Mouse (Mus musculus) forebrain, embryonic 10.5 days (tissue): ENCODE data around the gene Cnih3. TPM values are rescaled to one million over a fixed set of nuclear protein-coding genes. Genes with fewer than 3 reads are reported as not detected.

Source experiments
- DNase-seq: peaks from one replicate; pipeline ENCODE4 v3.0.0-alpha.2; 2017; ENCODE audit warnings: low spot score; ENCODE audit errors: extremely low spot score
- H3K27ac ChIP-seq: fragments of 300-500 bp; sonication (generic); 2 replicates; pipeline ENCODE4 v1.5.1; 2016; ENCODE audit warnings: mild to moderate bottlenecking
- H3K27me3 ChIP-seq: fragments of 300-500 bp; sonication (generic); 2 replicates; pipeline ENCODE4 v1.6.1; 2016; ENCODE audit warnings: mild to moderate bottlenecking; ENCODE audit not compliant: poor library complexity, severe bottlenecking
- H3K36me3 ChIP-seq: fragments of 300-500 bp; sonication (generic); replicated peaks from 2 replicates; pipeline ENCODE4 v1.6.1; 2016; ENCODE audit warnings: mild to moderate bottlenecking, moderate library complexity
- H3K4me1 ChIP-seq: fragments of 300-500 bp; sonication (generic); 2 replicates; pipeline ENCODE4 v1.6.1; 2016
- H3K4me3 ChIP-seq: fragments of 300-500 bp; sonication (generic); 2 replicates; pipeline ENCODE4 v1.5.1; 2016; ENCODE audit warnings: mild to moderate bottlenecking, moderate library complexity
- H3K9me3 ChIP-seq: fragments of 300-500 bp; sonication (generic); 2 replicates; pipeline ENCODE4 v1.6.1; 2016; ENCODE audit warnings: mild to moderate bottlenecking, moderate library complexity
- WGBS: fragments of 180-500 bp; shearing (Covaris S2); methylation state at CpG from one replicate; pipeline ENCODE4 v1.1.7; 2016; 5-methylcytosine and 5-hydroxymethylcytosine counted together
- polyA plus RNA-seq: library from polyadenylated mRNA; unstranded; fragments of >200 nt; fragmentation: Nextera tagmentation; extraction: Ambion mirVana; gene quantifications from 2 replicates; pipeline ENCODE4 v1.2.1, GENCODE M21; 2016

Cnih3 gene
- polyA plus RNA-seq, 1 experiment from 2014 or later: 1.3 TPM

GRCm38 (mm10) chr1:181389264-181389663 is 36.8 kb downstream of the Cnih3 start:
- Histone ChIP-seq H3K27me3 (no peaks in the 10 kb centered on the region), H3K9me3 (peaks cover 5% of the 10 kb centered on the region; the same call in 1 of the 2 replicates), H3K27ac (no peak overlapping the region), H3K4me3 (no peak overlapping the region), H3K4me1 (0 out of 2 replicates have a peak, but pooled peaks cover 5% of the 10 kb centered on the region), H3K36me3 (no peaks in the 10 kb centered on the region)
- no peak for DNase-seq
- WGBS: 90% methylated on average over 2 of the region's 2 CpGs

- Histone ChIP-seq H3K4me3 (no peak overlapping the region), H3K27ac (no peak overlapping the region), H3K4me1 (0 out of 2 replicates have a peak, but pooled peaks cover 5% of the 10 kb centered on the region), H3K9me3 (peaks cover 5% of the 10 kb centered on the region; the same call in 1 of the 2 replicates), H3K36me3 (no peaks in the 10 kb centered on the region), H3K27me3 (no peaks in the 10 kb centered on the region)
- 91% methylated on average over 2 of the region's 2 CpGs for WGBS
- DNase-seq: no peak
These were observed 40.1 kb downstream of the Cnih3 start for GRCm38 (mm10) chr1:181392489-181392888.

DNA sequence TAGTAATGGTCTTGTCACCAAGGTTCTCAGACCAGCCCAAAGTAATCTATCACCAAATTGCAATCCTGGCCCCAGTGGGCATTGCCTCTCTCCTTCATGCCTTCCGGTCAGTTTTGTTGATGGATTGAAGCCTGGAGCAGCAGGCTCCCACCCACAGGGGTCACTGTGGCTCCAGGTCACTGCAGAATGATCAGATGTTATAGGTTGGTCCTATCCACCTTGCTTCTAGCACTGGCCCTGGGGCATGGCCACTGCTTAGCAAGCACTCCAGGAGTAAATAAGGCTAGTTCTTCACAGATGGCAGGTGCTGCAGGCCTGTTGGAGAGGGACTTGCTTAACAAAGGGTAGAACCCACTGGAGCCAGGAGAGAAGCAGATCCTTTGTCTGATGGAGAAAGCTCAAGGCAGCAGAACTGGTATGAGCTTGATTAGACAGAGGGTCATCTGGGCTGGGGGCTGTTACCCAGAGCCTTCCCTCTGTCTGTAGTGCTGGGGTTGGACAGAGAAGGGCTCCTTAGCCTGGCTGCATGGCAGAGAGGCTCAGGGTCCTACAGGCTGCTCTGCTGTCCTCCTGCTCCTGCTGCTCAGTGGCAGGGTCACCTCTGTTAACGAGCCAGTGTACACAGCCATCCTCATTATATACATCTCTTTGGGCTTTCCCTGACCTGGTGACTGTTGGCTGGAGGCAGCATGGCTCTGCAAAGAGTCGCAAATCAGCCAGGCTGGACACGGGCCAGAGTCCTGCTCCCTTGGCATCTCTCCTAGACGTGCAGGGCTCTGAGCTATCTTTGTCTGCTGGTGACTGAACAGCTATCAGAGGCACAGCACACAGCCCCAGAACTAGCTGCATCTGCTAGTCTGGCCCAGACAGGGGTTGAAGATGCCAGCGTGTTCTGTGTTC is 41.1 kb downstream of the Cnih3 start:
- 75% methylated on average over 6 of the region's 6 CpGs for WGBS
- H3K27ac ChIP-seq: 0 out of 2 replicates have a peak overlapping the region, but pooled peaks have one; percentile 13
- no peaks in the 10 kb centered on the region for H3K27me3 ChIP-seq
- H3K9me3 ChIP-seq: peaks cover 5% of the 10 kb centered on the region; the same call in 1 of the 2 replicates
- H3K4me1 ChIP-seq: 0 out of 2 replicates have a peak, but pooled peaks cover 5% of the 10 kb centered on the region
- H3K4me3 ChIP-seq: no peak overlapping the region
- no peak for DNase-seq
- H3K36me3 ChIP-seq: no peaks in the 10 kb centered on the region

GRCm38 (mm10) chr1:181395234-181395828 is 42.9 kb downstream of the Cnih3 start:
- H3K4me1 ChIP-seq: 0 out of 2 replicates have a peak, but pooled peaks cover 5% of the 10 kb centered on the region
- no peaks in the 10 kb centered on the region for H3K9me3 ChIP-seq
- no peak overlapping the region for H3K4me3 ChIP-seq
- H3K27me3 ChIP-seq: no peaks in the 10 kb centered on the region
- DNase-seq: no peak
- no peaks in the 10 kb centered on the region for H3K36me3 ChIP-seq
- no peak overlapping the region for H3K27ac ChIP-seq
- 92% methylated on average over 6 of the region's 6 CpGs for WGBS

- Histone ChIP-seq H3K4me1 (no peaks in the 10 kb centered on the region), H3K36me3 (no peaks in the 10 kb centered on the region), H3K27me3 (no peaks in the 10 kb centered on the region), H3K27ac (no peak overlapping the region), H3K9me3 (no peaks in the 10 kb centered on the region), H3K4me3 (no peak overlapping the region)
- 95% methylated on average over 3 of the region's 3 CpGs for WGBS
- no peak for DNase-seq
These were observed 46.8 kb downstream of the Cnih3 start for GRCm38 (mm10) chr1:181399179-181399578.

DNA sequence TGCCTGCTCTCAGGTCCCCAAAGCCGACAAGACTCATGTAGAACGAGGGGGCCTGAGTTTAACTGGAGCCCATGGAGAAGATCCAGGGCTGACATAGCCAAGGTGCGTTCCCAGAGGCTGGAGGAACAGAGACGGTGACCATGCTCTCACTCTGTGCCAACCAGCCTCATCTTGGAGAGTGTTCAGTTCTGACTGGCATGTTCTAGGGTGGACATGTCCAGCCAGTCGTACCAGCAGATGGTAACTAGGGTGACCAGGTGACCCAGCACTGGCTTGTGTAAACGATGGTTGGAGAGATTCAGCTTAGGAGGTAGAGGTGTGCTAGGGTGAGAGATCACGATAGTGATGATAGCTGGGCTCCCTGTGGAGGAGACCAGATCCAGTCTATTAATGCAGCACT is 50.6 kb downstream of the Cnih3 start:
- Histone ChIP-seq H3K4me1 (no peaks in the 10 kb centered on the region), H3K9me3 (no peaks in the 10 kb centered on the region), H3K27ac (no peak overlapping the region), H3K36me3 (no peaks in the 10 kb centered on the region), H3K4me3 (no peak overlapping the region), H3K27me3 (no peaks in the 10 kb centered on the region)
- WGBS: 91% methylated on average over 7 of the region's 7 CpGs
- DNase-seq: no peak

DNA sequence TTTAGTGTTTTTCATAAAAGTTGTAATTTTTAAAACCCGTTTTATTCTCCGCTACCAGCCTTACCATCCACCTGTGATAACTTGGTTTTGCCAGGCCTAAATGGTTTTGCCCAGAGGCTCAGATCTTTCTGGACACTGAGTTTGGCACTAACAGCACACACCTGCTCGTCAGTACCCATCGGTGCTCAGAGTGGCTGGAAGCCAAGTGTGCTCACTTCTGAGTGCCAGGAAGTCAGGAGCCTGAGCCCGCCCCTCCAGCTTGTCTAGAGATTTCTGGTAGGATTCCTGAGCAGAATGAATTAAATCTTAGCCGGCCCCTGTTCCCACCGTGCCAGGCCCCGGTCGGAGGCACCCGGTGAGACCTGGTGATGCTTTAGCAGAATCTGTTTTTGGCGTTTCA is 54.9 kb downstream of the Cnih3 start:
- no peak overlapping the region for H3K4me3 ChIP-seq
- 90% methylated on average over 11 of the region's 11 CpGs for WGBS
- no peak overlapping the region for H3K27ac ChIP-seq
- H3K4me1 ChIP-seq: no peaks in the 10 kb centered on the region
- H3K27me3 ChIP-seq: no peaks in the 10 kb centered on the region
- H3K9me3 ChIP-seq: no peaks in the 10 kb centered on the region
- DNase-seq: no peak
- no peaks in the 10 kb centered on the region for H3K36me3 ChIP-seq

DNA sequence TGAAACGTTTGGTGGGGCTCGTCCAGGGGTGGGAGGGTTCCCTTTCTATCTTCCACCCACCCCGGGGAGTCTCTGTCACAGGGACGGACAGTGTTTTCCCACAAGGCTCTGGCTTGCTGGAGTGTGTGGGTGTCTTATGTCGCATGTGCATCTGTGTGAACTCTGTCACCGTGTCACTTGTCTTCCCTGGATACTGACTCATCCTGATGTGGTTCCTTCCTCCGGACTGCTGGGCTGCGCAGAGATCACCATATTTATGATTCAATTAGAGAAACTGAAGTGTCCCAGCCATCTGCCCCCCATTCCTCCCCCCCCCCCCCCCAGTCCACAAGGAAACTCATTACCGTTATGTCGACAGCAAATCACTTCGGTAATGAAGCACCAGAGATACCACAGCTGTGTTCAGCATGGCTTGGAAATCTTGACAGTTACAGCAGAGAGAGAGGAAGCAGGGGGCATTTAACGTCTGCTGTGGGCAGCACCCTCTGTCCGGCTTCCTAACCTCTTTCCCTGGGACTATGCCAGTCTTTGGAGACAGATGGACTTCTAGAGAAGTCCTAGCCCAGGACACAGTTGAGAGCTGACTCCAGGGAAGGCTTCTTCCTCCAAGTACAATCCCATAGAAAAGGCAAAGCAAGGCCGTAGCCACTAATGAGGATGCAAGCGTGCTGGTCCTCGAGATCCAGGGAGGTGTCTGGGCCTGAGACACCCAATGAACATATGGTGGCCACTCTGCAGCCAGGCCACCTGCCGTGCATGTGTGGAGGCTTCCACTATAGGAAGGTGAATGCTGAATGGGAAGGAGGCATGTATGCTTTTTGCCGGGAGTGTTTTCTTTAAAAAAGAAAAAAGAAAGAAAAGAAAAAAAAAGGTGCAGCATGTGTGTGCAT is 55.9 kb downstream of the Cnih3 start:
- Histone ChIP-seq H3K9me3 (no peaks in the 10 kb centered on the region), H3K4me3 (no peak overlapping the region), H3K27me3 (no peaks in the 10 kb centered on the region), H3K4me1 (no peaks in the 10 kb centered on the region), H3K27ac (no peak overlapping the region), H3K36me3 (no peaks in the 10 kb centered on the region)
- WGBS: 89% methylated on average over 18 of the region's 18 CpGs
- DNase-seq: no peak

DNA sequence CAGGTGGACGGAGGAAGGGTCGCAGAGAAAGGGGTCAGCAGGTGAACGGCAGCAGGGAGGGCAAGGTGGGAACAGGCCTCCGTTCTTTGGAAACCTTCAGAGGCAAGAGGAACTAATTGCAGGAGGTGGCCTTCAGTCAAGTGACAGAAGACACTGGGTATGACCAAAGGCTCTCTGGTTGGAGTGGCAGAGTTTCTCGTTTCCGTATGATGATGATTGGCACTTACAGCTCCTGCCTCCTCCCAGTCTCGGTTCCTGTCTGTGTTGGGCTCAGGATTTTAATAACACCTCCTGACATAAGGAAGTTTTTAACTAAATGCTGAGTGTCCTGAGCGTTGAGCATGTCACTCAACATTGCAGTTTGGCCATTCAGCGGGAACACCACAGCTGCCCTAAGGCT is 57.3 kb downstream of the Cnih3 start:
- H3K4me3 ChIP-seq: no peak overlapping the region
- H3K27me3 ChIP-seq: no peaks in the 10 kb centered on the region
- no peak overlapping the region for H3K27ac ChIP-seq
- no peaks in the 10 kb centered on the region for H3K9me3 ChIP-seq
- no peaks in the 10 kb centered on the region for H3K4me1 ChIP-seq
- no peaks in the 10 kb centered on the region for H3K36me3 ChIP-seq
- no peak for DNase-seq
- WGBS: 87% methylated on average over 9 of the region's 9 CpGs

GRCm38 (mm10) chr1:181410647-181411254 is 58.3 kb downstream of the Cnih3 start:
- Histone ChIP-seq H3K36me3 (no peaks in the 10 kb centered on the region), H3K4me1 (no peaks in the 10 kb centered on the region), H3K27me3 (no peaks in the 10 kb centered on the region), H3K27ac (no peak overlapping the region), H3K4me3 (no peak overlapping the region), H3K9me3 (no peaks in the 10 kb centered on the region)
- 83% methylated on average over 8 of the region's 8 CpGs for WGBS
- DNase-seq: no peak

DNA sequence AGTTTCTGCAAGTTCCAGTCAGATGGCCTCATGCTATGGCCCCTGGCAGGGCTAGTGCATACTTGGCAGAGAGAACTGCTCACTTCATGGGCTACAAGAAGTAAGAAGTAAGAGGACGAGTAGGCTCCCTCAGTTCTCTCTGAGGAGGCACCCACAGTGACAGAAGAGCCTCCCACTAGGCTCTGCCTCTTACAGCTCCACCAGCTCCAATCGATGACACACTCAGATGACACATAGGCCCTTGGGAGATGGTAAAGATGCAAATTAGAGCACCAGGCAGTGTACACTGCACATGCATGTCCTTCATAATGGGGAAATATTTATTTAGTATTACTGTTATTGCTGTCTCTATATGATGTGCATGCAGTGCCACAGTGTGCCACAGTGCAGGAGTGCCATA is 62.6 kb downstream of the Cnih3 start:
- WGBS: 79% methylated on average over 2 of the region's 2 CpGs
- DNase-seq: no peak
- H3K9me3 ChIP-seq: no peaks in the 10 kb centered on the region
- H3K36me3 ChIP-seq: no peaks in the 10 kb centered on the region
- H3K27ac ChIP-seq: no peak overlapping the region
- H3K27me3 ChIP-seq: no peaks in the 10 kb centered on the region
- no peak overlapping the region for H3K4me3 ChIP-seq
- peaks cover 22% of the 10 kb centered on the region for H3K4me1 ChIP-seq

GRCm38 (mm10) chr1:181416841-181417240 is 64.4 kb downstream of the Cnih3 start:
- Histone ChIP-seq H3K9me3 (no peaks in the 10 kb centered on the region), H3K4me1 (peaks cover 26% of the 10 kb centered on the region)

More at GRCm38 (mm10) chr1:181416841-181417240, 64.4 kb downstream of the Cnih3 start:
- H3K27me3 ChIP-seq: 0 out of 2 replicates have a peak, but pooled peaks cover 11% of the 10 kb centered on the region
- H3K36me3 ChIP-seq: no peaks in the 10 kb centered on the region
- 86% methylated on average over 9 of the region's 9 CpGs for WGBS
- no peak for DNase-seq
- H3K4me3 ChIP-seq: no peak overlapping the region
- no peak overlapping the region for H3K27ac ChIP-seq
